Mouse (Mus musculus) bone marrow macrophage, adult 2 months (primary cell): ENCODE measurements around the gene Aldoart2. TPM values are rescaled to one million over a fixed set of nuclear protein-coding genes. Genes with fewer than 3 reads are reported as not detected.
"Not testable (repeated sequence)": the region's sequence is repeated elsewhere in the genome, so short reads cannot be mapped to it uniquely, and the experiment has no call there.

Experiments
- H3K27ac ChIP-seq: 2 replicates; pipeline ENCODE4 v1.5.1; 2012; ENCODE audit warnings: low read depth, low read length; ENCODE audit not compliant: insufficient read depth
- H3K4me1 ChIP-seq: 2 replicates; pipeline ENCODE4 v1.6.1; 2012; ENCODE audit warnings: low read length; ENCODE audit not compliant: control insufficient read depth, insufficient read depth
- H3K4me3 ChIP-seq: 2 replicates; pipeline ENCODE4 v1.5.1; 2012; ENCODE audit warnings: mild to moderate bottlenecking, low read length, moderate library complexity; ENCODE audit not compliant: insufficient read depth
- CTCF ChIP-seq: IDR thresholded peaks from 2 replicates; pipeline ENCODE4 v1.5.1; 2012; ENCODE audit warnings: low read depth, mild to moderate bottlenecking, low read length, moderate library complexity
- POLR2A ChIP-seq: IDR thresholded peaks from 2 replicates; pipeline ENCODE4 v1.6.1; 2012; ENCODE audit warnings: mild to moderate bottlenecking, low read depth, low read length, borderline replicate concordance
- polyA plus RNA-seq: library from polyadenylated mRNA; stranded (reverse); fragments of >200 nt; gene quantifications from 2 replicates; pipeline ENCODE4 v1.2.4, GENCODE M21; 2012; ENCODE audit not compliant: missing spikeins, insufficient read depth, insufficient read length

Aldoart2 gene
- polyA plus RNA-seq, 1 experiment: 0.74 TPM

DNA sequence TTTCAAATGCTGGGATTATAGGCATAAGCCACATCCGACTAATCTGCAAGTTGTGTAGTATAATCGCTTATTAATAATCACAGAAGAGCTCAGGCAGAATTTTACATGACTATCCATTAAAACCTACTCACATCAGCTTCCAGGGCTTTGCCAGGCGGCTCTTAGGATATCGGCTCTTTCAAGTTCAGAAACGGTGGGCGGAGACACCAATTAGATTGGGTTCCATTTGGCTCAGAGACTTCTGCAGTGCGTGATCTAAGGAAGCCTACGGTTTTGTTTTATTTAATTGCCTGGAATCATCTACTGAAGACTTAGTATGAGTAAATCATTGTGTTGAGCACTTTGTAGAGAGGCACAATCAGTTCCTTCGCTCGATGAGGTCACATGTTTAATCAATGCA, 6.6 kb downstream of the Aldoart2 start:
- peaks cover 4% of the 10 kb centered on the region for H3K4me1 ChIP-seq
- TF ChIP-seq CTCF: no peak
- TF ChIP-seq POLR2A: no peak
- no peak overlapping the region for H3K27ac ChIP-seq
- no peak overlapping the region for H3K4me3 ChIP-seq

DNA sequence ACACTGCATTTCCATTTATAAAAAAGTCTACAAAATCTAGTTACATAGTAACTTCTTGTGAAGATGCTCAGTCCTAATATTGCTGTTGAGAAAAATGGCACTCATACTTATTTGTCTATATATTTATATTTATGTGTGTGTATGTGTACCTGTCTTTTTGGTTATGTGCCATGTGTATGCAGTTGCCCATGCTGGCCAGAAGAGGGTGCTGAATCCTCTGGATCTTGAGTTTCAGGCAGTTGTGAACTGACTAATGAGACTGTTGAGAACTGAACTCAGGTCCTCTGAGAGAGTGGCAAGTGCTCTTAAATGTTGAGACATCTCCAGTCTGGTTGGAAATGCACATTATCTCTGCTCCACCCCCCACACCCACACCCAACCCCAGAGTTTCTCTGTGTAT, 8.1 kb downstream of the Aldoart2 start:
- TF ChIP-seq CTCF (no peak), POLR2A (no peak)
- Histone ChIP-seq H3K27ac (no peak overlapping the region), H3K4me3 (no peak overlapping the region), H3K4me1 (peaks cover 4% of the 10 kb centered on the region)

DNA sequence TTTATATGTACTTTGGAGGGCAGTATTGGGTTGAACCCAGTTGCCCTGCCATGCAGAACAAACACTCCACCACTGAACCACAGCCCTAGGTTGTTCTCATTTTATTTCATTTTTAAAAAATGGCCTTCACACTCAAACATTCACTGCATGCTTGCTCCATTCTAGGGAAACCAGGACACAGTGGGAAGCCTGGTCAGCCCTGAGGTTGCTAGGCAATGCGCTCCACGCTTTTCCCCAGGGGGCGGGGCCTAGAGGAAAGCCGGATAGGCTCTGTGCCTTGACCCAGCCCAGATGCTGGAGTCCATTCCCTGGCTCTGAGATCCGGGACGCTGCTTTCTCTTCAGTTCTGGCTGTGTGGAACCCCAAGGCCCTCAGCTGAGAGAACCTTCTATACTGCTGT, 8.8 kb downstream of the Aldoart2 start:
- Histone ChIP-seq H3K27ac (no peak overlapping the region), H3K4me3 (no peak overlapping the region), H3K4me1 (peaks cover 4% of the 10 kb centered on the region)
- no peak for TF ChIP-seq CTCF
- TF ChIP-seq POLR2A: no peak

DNA sequence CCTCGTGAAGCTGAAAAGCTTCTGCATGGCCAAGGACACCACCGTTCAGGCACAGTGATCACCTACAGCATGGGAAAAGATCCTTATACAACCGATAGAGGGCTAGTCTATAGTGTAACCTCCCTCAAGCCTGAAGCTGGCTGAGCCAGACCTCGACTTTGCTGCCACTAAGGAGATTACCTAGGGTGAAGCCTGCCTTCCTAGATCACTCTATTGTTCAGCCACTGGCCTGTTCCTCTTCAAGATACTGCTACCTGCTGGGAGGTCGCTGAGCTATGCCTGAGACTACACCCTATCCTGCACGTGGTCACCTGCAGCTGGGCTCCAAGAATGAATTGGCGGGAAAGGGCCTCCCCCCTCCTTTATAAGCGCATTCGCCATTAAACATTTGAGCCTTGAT, 21.9 kb downstream of the Aldoart2 start:
- not testable (repeated sequence) for H3K4me1 ChIP-seq, H3K4me3 ChIP-seq, H3K27ac ChIP-seq

DNA sequence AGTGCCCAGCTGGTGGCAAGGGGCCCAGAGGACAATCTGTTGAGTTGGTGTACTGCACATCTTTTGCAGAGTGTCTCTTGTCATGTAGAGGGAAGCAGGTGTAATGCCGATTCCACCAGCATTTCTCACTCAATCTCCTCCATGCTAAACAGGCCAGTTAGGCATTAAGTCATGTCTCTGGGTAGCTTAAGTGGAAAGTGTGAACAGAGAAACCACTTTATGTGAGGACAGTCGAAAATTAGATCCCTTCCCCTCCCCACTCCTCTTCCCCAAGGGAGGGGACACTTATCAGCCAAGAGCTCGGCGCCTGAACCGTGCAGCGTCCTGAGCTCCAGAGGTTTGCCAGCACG, 33.5 kb downstream of the Aldoart2 start:
- peaks cover 5% of the 10 kb centered on the region for H3K4me1 ChIP-seq
- TF ChIP-seq POLR2A (no peak), CTCF (no peak)
- H3K27ac ChIP-seq: no peak overlapping the region
- H3K4me3 ChIP-seq: peak overlapping the region; percentile 43

DNA sequence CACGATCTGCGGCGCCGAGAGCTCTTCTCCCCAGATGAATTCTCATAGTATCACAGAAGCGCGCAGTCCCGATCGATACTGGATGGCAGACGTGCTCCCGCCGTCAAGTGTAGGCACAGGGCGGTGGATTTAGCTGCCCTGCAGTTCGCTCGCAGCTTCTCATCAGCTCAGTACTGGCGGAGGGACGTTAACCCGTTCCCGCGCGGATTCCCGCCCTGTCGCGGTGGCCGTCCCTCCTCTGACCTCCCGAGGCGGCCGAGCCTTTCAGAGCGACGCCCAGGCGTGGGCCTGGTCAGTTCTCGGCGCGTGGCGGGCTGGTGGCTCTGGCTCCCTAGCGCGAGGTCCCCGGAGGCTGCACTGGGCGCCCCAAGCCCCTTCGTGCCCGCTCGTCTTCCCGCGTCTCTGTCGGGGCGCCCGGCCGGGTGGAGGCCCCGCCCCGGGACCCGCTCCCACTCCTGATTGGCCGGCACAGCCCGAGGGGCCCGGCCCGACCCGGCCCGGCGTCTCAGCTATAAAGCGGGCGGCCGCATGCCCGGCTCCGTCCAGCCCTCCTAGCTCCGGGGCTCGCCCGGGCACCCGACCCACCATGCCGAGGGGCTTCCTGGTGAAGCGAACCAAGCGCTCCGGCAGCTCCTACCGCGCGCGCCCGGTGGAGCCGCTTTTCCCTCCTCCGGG, 34.0 kb downstream of the Aldoart2 start, which contains the start of gene Insm2:
TSS of gene Insm2 (plus strand) at position 541 of the 675 bp plus-strand sequence.
- Histone ChIP-seq H3K4me1 (peaks cover 5% of the 10 kb centered on the region), H3K4me3 (peak within 1 kb of the TSS; percentile 43), H3K27ac (no peak within 1 kb of the TSS)
- TF ChIP-seq POLR2A: no peak
- no peak for TF ChIP-seq CTCF

DNA sequence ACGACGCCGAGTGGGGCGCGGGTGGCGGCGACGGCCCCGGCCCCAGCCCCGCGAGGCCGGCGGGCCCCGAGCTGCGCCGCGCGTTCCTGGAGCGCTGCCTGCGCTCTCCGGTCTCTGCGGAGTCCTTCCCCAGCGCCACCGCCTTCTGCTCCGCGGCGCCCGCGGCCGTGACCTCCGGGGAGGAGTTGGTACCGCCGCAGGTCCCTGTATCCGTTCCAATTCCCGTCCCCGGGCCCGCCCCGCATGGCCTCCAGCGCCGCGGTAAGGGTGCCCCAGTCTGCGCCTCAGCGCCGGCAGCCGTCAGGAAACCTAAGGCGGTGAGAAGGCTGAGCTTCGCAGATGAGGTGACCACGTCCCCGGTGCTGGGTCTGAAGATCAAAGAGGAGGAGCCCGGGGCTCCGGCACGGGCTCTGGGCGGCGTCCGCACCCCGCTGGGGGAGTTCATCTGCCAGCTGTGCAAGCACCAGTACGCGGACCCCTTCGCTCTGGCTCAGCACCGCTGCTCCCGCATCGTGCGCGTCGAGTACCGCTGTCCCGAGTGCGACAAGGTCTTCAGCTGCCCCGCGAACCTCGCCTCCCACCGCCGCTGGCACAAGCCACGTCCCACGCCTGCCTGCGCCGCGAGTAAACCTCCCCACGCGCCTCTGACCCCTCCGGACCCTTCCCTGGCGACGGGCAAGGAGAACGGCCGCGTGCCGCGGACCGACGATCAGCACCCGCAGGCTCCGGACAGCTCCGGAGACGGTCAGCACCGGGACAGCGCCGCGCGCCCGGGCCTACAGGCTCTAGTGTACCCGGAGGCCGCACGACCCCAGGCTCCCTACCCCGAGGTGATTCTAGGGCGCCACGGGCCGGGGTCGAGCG, 34.8 kb downstream of the Aldoart2 start:
- peak overlapping the region; percentile 43 for H3K4me3 ChIP-seq
- H3K4me1 ChIP-seq: peaks cover 5% of the 10 kb centered on the region
- no peak overlapping the region for H3K27ac ChIP-seq
- TF ChIP-seq POLR2A (no peak), CTCF (no peak)

DNA sequence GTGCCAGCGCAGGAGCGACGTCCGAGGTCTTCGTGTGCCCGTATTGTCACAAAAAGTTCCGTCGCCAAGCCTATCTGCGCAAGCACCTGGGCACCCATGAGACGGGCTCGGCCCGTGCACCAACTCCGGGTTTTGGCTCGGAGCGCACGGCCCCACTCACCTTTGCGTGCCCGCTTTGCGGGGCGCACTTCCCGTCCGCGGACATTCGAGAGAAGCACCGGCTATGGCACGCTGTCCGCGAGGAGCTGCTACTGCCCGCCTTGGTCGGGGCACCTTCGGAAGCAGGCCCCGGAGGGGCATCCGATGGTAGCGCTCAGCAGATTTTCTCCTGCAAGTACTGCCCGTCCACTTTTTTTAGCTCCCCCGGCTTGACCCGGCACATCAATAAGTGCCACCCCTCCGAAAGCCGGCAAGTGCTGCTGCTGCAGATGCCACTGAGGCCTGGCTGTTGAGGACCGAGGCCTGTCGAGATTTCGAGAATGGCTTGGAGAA, 35.5 kb downstream of the Aldoart2 start:
- H3K4me3 ChIP-seq: peak overlapping the region; percentile 35
- H3K4me1 ChIP-seq: peaks cover 5% of the 10 kb centered on the region
- no peak for TF ChIP-seq POLR2A
- TF ChIP-seq CTCF: no peak
- H3K27ac ChIP-seq: no peak overlapping the region

DNA sequence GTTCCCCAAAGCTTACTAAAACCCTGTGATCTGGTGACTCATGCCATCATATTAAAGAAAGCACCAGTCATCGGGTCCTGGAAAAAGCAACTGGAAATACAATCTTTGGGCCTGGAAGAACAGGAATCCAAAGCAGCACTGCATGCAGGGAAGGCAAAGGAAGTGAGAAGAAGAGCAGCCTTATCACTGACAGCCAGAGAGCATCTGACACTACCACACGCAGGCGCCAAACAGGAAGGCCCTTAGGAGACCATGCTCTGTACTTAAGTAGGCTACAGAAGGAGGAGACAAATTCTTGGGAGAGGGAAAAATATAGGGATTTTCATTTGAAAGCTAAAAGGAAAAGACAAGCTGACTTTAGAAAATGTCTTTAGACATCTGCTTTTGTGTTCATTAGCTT, 39.4 kb downstream of the Aldoart2 start:
- no peak overlapping the region for H3K4me3 ChIP-seq
- TF ChIP-seq CTCF (no peak), POLR2A (no peak)
- H3K4me1 ChIP-seq: peaks cover 5% of the 10 kb centered on the region
- no peak overlapping the region for H3K27ac ChIP-seq

DNA sequence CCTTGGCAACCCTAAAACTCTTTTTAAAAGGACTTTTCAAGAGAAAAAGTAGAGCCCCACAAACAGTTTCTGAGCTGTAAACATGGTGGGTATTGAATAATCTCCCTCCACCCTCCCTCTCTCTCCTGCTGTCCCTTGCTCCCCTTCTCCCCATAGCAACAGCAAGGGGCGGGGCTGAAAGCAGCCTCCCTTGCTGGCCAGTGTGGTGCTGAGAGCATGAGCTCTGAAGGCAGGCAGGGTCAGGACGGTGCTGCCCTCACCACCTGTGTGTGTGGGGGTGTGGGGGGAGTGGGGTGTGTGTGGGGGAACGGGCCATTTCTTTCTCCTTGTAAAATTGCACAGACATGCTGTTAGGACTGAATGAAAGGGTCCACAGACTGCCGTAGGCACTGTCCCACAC, 42.9 kb downstream of the Aldoart2 start:
- Histone ChIP-seq H3K27ac (no peak overlapping the region), H3K4me3 (no peak overlapping the region)
- TF ChIP-seq CTCF (no peak), POLR2A (no peak)

More for the DNA sequence above, 42.9 kb downstream of the Aldoart2 start:
- no peaks in the 10 kb centered on the region for H3K4me1 ChIP-seq
